Mouse (Mus musculus) heart, embryonic 11.5 days (tissue): ENCODE measurements around the gene Dnah7a. TPM values are rescaled to one million over a fixed set of nuclear protein-coding genes. Genes with fewer than 3 reads are reported as not detected.
"Not testable (repeated sequence)": the region's sequence is repeated elsewhere in the genome, so short reads cannot be mapped to it uniquely, and the experiment has no call there.

Experiments used
- ATAC-seq: fragments of 200-750 bp; cut with Nextera tagmentation; replicated peaks from 2 replicates; pipeline ENCODE4 v1.8.0; 2017; ENCODE audit warnings: moderate library complexity; ENCODE audit not compliant: insufficient number of reproducible peaks, low FRiP score, low TSS enrichment
- H3K27ac ChIP-seq: fragments of 300-500 bp; sonication (generic); 2 replicates; pipeline ENCODE4 v1.5.1; 2014; ENCODE audit warnings: mild to moderate bottlenecking, low read depth, low read length
- H3K27me3 ChIP-seq: fragments of 300-500 bp; sonication (generic); 2 replicates; pipeline ENCODE4 v1.6.1; 2014; ENCODE audit warnings: mild to moderate bottlenecking, low read length, mixed read lengths; ENCODE audit not compliant: control insufficient read depth, insufficient read depth
- H3K36me3 ChIP-seq: fragments of 300-500 bp; sonication (generic); 2 replicates; pipeline ENCODE4 v1.6.1; 2014; ENCODE audit warnings: mild to moderate bottlenecking, low read length, moderate library complexity, mixed read lengths; ENCODE audit not compliant: control insufficient read depth, insufficient read depth
- H3K4me1 ChIP-seq: fragments of 300-500 bp; sonication (generic); 2 replicates; pipeline ENCODE4 v1.6.1; 2014; ENCODE audit warnings: low read length; ENCODE audit not compliant: control insufficient read depth, insufficient read depth
- H3K4me2 ChIP-seq: fragments of 300-500 bp; sonication (generic); 2 replicates; pipeline ENCODE4 v1.6.1; 2014; ENCODE audit warnings: mild to moderate bottlenecking, moderate library complexity
- H3K4me3 ChIP-seq: fragments of 300-500 bp; sonication (generic); 2 replicates; pipeline ENCODE4 v1.5.1; 2014; ENCODE audit warnings: low read depth, low read length
- H3K9ac ChIP-seq: fragments of 300-500 bp; sonication (generic); 2 replicates; pipeline ENCODE4 v1.6.1; 2014; ENCODE audit warnings: mild to moderate bottlenecking, low read depth, low read length, moderate library complexity
- H3K9me3 ChIP-seq: fragments of 300-500 bp; sonication (generic); replicated peaks from 2 replicates; pipeline ENCODE4 v1.6.1; 2016; ENCODE audit warnings: low read length; ENCODE audit not compliant: control insufficient read depth
- WGBS: fragments of 180-500 bp; shearing (Covaris S2); extraction: QIAGEN DNeasy Blood & Tissue Kit; methylation state at CpG from one replicate; pipeline ENCODE4 v1.1.7; 2014; ENCODE audit not compliant: insufficient replicate concordance; 5-methylcytosine and 5-hydroxymethylcytosine counted together
- polyA plus RNA-seq: library from polyadenylated mRNA; unstranded; fragments of >200 nt; fragmentation: Nextera tagmentation; extraction: Ambion mirVana; gene quantifications from 2 replicates; pipeline ENCODE4 v1.2.1, GENCODE M21; 2014

Dnah7a gene
- 1.3 and 1.5 TPM in 2 replicates for polyA plus RNA-seq

- H3K4me3 ChIP-seq = peak within 1 kb of the TSS; percentile 50
- peak; percentile 46 for ATAC-seq
- H3K27me3 ChIP-seq = no peaks in the 10 kb centered on the region
- peak within 1 kb of the TSS; percentile 64; the same call in 1 of the 2 replicates for H3K9ac ChIP-seq
- no peak within 1 kb of the TSS for H3K27ac ChIP-seq
- no peaks in the 10 kb centered on the region for H3K4me1 ChIP-seq
- 15% methylated on average over 42 of the region's 42 CpGs for WGBS
- H3K9me3 ChIP-seq = no peaks in the 10 kb centered on the region
- no peaks in the 10 kb centered on the region for H3K36me3 ChIP-seq
- H3K4me2 ChIP-seq = peak within 1 kb of the TSS; percentile 91
Observed at GRCm38 (mm10) chr1:53706431-53707361, at the start of gene Dnah7a. TSS of gene Dnah7a (minus strand) at chr1:53706784.

GRCm38 (mm10) chr1:53753501-53753900, 46.9 kb upstream of the Dnah7a start:
- not testable (repeated sequence) for H3K9ac ChIP-seq, H3K4me1 ChIP-seq, H3K9me3 ChIP-seq, ATAC-seq, H3K27ac ChIP-seq, H3K4me3 ChIP-seq, H3K4me2 ChIP-seq, H3K27me3 ChIP-seq, H3K36me3 ChIP-seq
- WGBS = 88% methylated on average over 2 of the region's 2 CpGs

- no peak overlapping the region for H3K27ac ChIP-seq
- H3K36me3 ChIP-seq = no peaks in the 10 kb centered on the region; the same call in 1 of the 2 replicates
- no peak overlapping the region for H3K9ac ChIP-seq
- no peak overlapping the region for H3K4me3 ChIP-seq
- no peaks in the 10 kb centered on the region for H3K4me1 ChIP-seq
- no peaks in the 10 kb centered on the region for H3K9me3 ChIP-seq
- no peaks in the 10 kb centered on the region for H3K27me3 ChIP-seq
- no peak for ATAC-seq
- WGBS = 76% methylated on average over 1 of the region's 1 CpGs
- H3K4me2 ChIP-seq = no peak overlapping the region
Observed at GRCm38 (mm10) chr1:53751144-53751543, 44.6 kb upstream of the Dnah7a start.

GRCm38 (mm10) chr1:53750697-53751096, 44.1 kb upstream of the Dnah7a start:
- not testable (repeated sequence) for H3K36me3 ChIP-seq, H3K27ac ChIP-seq, H3K4me3 ChIP-seq, ATAC-seq, H3K9ac ChIP-seq, H3K4me1 ChIP-seq, H3K4me2 ChIP-seq, H3K9me3 ChIP-seq, H3K27me3 ChIP-seq
- 82% methylated on average over 7 of the region's 7 CpGs for WGBS

- H3K4me3 ChIP-seq, H3K4me2 ChIP-seq, ATAC-seq, H3K36me3 ChIP-seq, H3K9me3 ChIP-seq, H3K9ac ChIP-seq, H3K27ac ChIP-seq, H3K4me1 ChIP-seq, H3K27me3 ChIP-seq: not testable (repeated sequence)
- WGBS = 79% methylated on average over 1 of the region's 1 CpGs
Observed at GRCm38 (mm10) chr1:53749881-53750385, 43.3 kb upstream of the Dnah7a start.

- H3K4me1 ChIP-seq = no peaks in the 10 kb centered on the region
- no peaks in the 10 kb centered on the region for H3K27me3 ChIP-seq
- no peak for ATAC-seq
- H3K9me3 ChIP-seq = no peaks in the 10 kb centered on the region
- no peak overlapping the region for H3K27ac ChIP-seq
- H3K9ac ChIP-seq = no peak overlapping the region
- H3K4me3 ChIP-seq = no peak overlapping the region
- no peaks in the 10 kb centered on the region for H3K36me3 ChIP-seq
- no peak overlapping the region for H3K4me2 ChIP-seq
- WGBS = 32% methylated on average over 8 of the region's 11 CpGs
Observed at GRCm38 (mm10) chr1:53748571-53748970, 42.0 kb upstream of the Dnah7a start.

GRCm38 (mm10) chr1:53746001-53746400, 39.4 kb upstream of the Dnah7a start:
- Histone ChIP-seq H3K9ac (no peak overlapping the region), H3K4me3 (no peak overlapping the region), H3K27ac (no peak overlapping the region), H3K9me3 (no peaks in the 10 kb centered on the region), H3K4me1 (no peaks in the 10 kb centered on the region), H3K36me3 (no peaks in the 10 kb centered on the region), H3K27me3 (no peaks in the 10 kb centered on the region), H3K4me2 (no peak overlapping the region)
- 76% methylated on average over 5 of the region's 5 CpGs for WGBS
- ATAC-seq = no peak

- H3K36me3 ChIP-seq = no peaks in the 10 kb centered on the region
- no peaks in the 10 kb centered on the region for H3K9me3 ChIP-seq
- no peaks in the 10 kb centered on the region for H3K4me1 ChIP-seq
- no peak overlapping the region for H3K4me2 ChIP-seq
- H3K4me3 ChIP-seq = no peak overlapping the region
- H3K27ac ChIP-seq = no peak overlapping the region
- no peak overlapping the region for H3K9ac ChIP-seq
- no peaks in the 10 kb centered on the region for H3K27me3 ChIP-seq
- 74% methylated on average over 3 of the region's 3 CpGs for WGBS
- ATAC-seq = no peak
Observed at GRCm38 (mm10) chr1:53741742-53742458, 35.3 kb upstream of the Dnah7a start.
